Mouse (Mus musculus) kidney, adult 2 months (tissue): Measurements from ENCODE around the gene Tctn1. TPM values are rescaled to one million over a fixed set of nuclear protein-coding genes. Genes with fewer than 3 reads are reported as not detected.
"Not testable (repeated sequence)": the region's sequence is repeated elsewhere in the genome, so short reads cannot be mapped to it uniquely, and the experiment has no call there.

Experiments
- DNase-seq: peaks from one replicate; pipeline ENCODE4 v3.0.0; 2021
- H3K27ac ChIP-seq: fragments of 200-500 bp; 2 replicates; pipeline ENCODE4 v1.5.1; 2012; ENCODE audit warnings: low read depth, low read length, control low read depth, inconsistent platforms; ENCODE audit not compliant: insufficient read depth
- H3K27me3 ChIP-seq: fragments of 200-500 bp; replicated peaks from 2 replicates; pipeline ENCODE4 v1.6.1; 2012; ENCODE audit warnings: mild to moderate bottlenecking, moderate library complexity, low read length, inconsistent platforms; ENCODE audit not compliant: control insufficient read depth, insufficient read depth
- H3K36me3 ChIP-seq: fragments of 200-500 bp; 2 replicates; pipeline ENCODE4 v1.6.1; 2012; ENCODE audit warnings: mild to moderate bottlenecking, moderate library complexity, low read length, inconsistent platforms; ENCODE audit not compliant: control insufficient read depth, insufficient read depth
- H3K4me1 ChIP-seq: fragments of 200-500 bp; 2 replicates; pipeline ENCODE4 v1.6.1; 2011; ENCODE audit warnings: low read length; ENCODE audit not compliant: control insufficient read depth, insufficient read depth
- H3K4me3 ChIP-seq: fragments of 200-500 bp; 2 replicates; pipeline ENCODE4 v1.5.1; 2011; ENCODE audit warnings: mild to moderate bottlenecking, low read depth, low read length, control low read depth; ENCODE audit not compliant: insufficient read depth
- CTCF ChIP-seq: fragments of 200-500 bp; conservative IDR thresholded peaks from 2 replicates; pipeline ENCODE4 v1.5.1; 2011; ENCODE audit warnings: low read depth, mild to moderate bottlenecking, control low read depth, low read length, moderate library complexity, mixed read lengths; ENCODE audit not compliant: insufficient read depth, insufficient read length
- POLR2A ChIP-seq: fragments of 200-500 bp; IDR thresholded peaks from one replicate; pipeline ENCODE4 v1.6.1; 2011; ENCODE audit warnings: low read depth, low read length, control low read depth
- WGBS: fragments of 180-500 bp; shearing (Covaris S2); methylation state at CpG from one replicate; pipeline ENCODE4 v1.1.7; 2018; 5-methylcytosine and 5-hydroxymethylcytosine counted together
- polyA plus RNA-seq: library from polyadenylated mRNA; depleted of rRNA; stranded (reverse); fragments of >200 nt; gene quantifications from 2 replicates; pipeline ENCODE4 v1.2.3, GENCODE M21; 2012

Tctn1 gene
- polyA plus RNA-seq, 1 experiment: 18.2 TPM

DNA sequence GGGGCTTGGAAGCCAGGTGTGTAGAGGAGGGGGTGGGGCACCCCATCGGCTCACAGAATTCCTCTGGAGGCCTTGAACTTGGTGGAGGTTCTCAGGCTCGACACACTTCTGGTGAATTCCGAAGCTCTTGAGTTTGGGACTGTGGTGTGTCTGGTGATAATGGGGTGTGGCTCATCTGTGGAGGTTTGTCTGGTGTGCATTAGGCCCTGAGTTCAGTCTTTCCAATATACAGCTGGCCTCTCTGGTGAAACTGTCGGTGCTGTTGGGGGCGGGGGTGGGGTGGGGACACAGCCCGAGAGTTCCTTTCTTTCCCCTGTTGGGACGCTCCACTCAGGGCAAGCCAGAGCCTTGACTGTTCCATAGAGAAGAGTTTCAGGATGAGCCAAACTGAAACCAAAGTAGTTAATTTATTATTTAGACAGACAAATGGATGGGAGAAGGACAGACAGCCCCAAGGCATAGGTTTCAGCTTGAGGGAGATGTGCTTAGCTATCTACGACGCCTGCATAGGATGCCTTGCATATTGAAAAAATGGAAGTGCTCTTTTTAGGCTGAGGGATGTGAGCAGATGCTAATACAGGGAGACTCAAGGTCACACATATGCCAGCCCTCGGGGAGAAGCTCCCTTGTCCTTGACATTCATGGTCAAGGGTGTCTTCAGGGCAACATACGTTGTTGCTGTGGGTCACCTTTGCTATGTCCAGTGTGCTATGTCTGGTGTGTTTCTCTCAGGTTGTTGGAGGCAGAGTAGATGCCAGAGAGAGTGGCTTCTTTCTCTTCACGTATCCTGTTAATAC is 46.0 kb downstream of the Tctn1 start:
- Histone ChIP-seq H3K4me1 (peaks cover 13% of the 10 kb centered on the region), H3K36me3 (no peaks in the 10 kb centered on the region), H3K27me3 (no peaks in the 10 kb centered on the region), H3K27ac (no peak overlapping the region), H3K4me3 (no peak overlapping the region)
- DNase-seq: no peak
- no peak for TF ChIP-seq CTCF
- no peak for TF ChIP-seq POLR2A
- 90% methylated on average over 12 of the region's 12 CpGs for WGBS

DNA sequence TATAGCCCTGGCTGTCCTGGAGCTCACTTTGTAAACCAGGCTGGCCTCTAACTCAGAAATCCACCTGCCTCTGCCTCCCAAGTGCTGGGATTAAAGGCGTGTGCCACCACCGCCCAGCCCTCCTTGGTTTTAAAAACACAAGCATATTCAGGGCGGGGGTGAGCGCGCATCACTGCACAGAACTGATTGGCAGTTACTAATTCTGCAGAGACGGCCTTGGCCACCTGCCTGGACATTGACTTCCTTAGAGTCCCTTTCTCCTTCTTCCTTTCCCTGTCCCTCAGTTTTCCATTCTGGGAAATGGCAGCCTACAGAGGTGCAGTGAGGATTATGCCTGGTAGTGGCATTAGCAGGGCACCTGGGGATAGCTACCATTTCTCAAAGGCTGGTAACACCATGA is 46.6 kb downstream of the Tctn1 start:
- peak; percentile 35 for DNase-seq
- H3K4me3 ChIP-seq: no peak overlapping the region
- WGBS: 59% methylated on average over 6 of the region's 6 CpGs

DNA sequence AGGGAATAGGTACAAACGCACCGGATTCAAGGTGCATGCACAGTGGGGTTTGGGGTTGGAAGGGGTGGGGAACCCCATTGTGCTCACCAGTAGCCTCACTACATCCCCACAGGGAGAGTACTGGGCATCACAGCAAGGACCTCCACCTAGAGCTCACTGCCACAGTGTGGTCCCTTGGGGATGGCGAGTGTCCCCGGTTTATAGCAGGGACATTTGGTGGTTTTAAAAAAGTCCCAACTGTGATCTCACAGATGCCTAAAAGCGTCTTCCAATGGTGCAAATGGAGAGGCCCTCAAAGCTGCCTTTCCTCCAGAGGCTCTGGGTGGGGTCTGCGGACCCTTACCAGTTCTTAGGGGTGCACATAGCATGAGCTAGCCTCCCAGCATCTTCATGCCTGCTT is 50.4 kb downstream of the Tctn1 start:
- no peak for TF ChIP-seq CTCF
- TF ChIP-seq POLR2A: no peak
- H3K27ac ChIP-seq: no peak overlapping the region
- 93% methylated on average over 6 of the region's 6 CpGs for WGBS
- H3K4me1 ChIP-seq: no peaks in the 10 kb centered on the region
- no peaks in the 10 kb centered on the region for H3K36me3 ChIP-seq
- no peak overlapping the region for H3K4me3 ChIP-seq
- H3K27me3 ChIP-seq: no peaks in the 10 kb centered on the region
- no peak for DNase-seq

More for the DNA sequence above, 46.6 kb downstream of the Tctn1 start:
- Histone ChIP-seq H3K27ac (no peak overlapping the region), H3K4me1 (peaks cover 13% of the 10 kb centered on the region), H3K27me3 (no peaks in the 10 kb centered on the region), H3K36me3 (no peaks in the 10 kb centered on the region)
- no peak for TF ChIP-seq CTCF
- TF ChIP-seq POLR2A: no peak

DNA sequence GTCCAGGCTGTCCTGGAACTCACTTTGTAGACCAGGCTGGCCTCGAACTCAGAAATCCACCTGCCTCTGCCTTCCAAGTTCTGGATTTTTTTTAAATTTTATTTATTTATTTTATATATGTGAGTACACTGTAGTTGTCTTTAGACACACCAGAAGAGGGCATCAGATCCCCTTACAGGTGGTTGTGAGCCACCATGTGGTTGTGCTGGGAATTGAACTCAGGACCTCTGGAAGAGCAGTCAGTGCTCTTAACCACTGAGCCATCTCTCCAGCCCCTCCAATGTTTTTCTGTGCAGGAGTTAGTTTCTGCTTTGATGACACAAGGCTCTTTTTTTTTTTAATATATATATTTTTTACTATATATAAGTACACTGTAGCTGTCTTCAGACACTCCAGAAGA is 51.4 kb downstream of the Tctn1 start:
- not testable (repeated sequence) for H3K36me3 ChIP-seq, H3K27me3 ChIP-seq, DNase-seq, H3K4me3 ChIP-seq, H3K27ac ChIP-seq, H3K4me1 ChIP-seq
- 94% methylated on average over 1 of the region's 1 CpGs for WGBS

DNA sequence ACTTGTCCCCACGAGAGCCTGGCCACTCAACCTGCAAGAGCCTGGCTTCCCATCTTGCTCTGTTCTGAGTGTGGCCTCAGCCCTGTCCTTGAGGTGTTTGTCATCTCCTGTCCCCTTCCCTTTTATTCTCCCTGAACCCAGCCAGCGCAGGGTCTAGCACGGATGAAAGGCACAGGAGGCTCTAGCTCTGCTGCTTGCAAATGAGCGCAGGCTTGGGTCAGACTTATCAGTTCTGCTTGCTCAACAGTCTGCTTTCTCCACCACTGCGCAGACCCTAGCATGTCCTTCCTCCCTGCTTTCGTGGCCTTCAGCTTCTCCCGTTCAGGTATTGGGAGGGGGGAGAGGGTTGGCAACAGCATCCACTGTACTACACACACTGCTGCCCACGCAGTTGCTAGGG is 52.1 kb downstream of the Tctn1 start:
- no peaks in the 10 kb centered on the region for H3K36me3 ChIP-seq
- H3K27me3 ChIP-seq: no peaks in the 10 kb centered on the region
- TF ChIP-seq CTCF (no peak), POLR2A (no peak)
- 85% methylated on average over 8 of the region's 8 CpGs for WGBS
- no peak for DNase-seq
- H3K27ac ChIP-seq: no peak overlapping the region
- H3K4me3 ChIP-seq: no peak overlapping the region
- H3K4me1 ChIP-seq: no peaks in the 10 kb centered on the region

DNA sequence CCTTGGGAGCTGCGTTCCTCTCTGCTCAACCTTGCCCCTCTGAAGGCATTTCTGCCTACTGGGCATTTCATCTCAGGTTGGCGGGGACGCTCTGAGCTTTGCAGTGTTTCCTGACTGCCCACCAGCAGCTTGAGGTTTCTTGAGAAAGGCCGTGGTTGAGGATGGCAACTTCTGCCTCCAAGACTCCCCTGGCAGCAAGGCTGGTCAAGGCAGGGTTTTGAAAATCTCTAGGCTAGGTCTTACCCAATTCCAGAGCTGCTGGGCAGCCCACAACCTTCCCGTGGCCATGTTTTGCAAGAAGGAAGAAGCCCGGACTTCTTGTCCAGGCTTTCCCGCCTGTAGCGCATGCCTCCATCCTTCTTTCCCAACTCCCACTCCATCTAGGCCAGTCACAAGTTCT is 53.4 kb downstream of the Tctn1 start:
- no peak overlapping the region for H3K4me3 ChIP-seq
- 96% methylated on average over 8 of the region's 8 CpGs for WGBS
- no peak overlapping the region for H3K27ac ChIP-seq
- TF ChIP-seq CTCF: no peak
- TF ChIP-seq POLR2A: no peak
- H3K27me3 ChIP-seq: no peaks in the 10 kb centered on the region
- H3K4me1 ChIP-seq: no peaks in the 10 kb centered on the region
- H3K36me3 ChIP-seq: no peaks in the 10 kb centered on the region
- no peak for DNase-seq

DNA sequence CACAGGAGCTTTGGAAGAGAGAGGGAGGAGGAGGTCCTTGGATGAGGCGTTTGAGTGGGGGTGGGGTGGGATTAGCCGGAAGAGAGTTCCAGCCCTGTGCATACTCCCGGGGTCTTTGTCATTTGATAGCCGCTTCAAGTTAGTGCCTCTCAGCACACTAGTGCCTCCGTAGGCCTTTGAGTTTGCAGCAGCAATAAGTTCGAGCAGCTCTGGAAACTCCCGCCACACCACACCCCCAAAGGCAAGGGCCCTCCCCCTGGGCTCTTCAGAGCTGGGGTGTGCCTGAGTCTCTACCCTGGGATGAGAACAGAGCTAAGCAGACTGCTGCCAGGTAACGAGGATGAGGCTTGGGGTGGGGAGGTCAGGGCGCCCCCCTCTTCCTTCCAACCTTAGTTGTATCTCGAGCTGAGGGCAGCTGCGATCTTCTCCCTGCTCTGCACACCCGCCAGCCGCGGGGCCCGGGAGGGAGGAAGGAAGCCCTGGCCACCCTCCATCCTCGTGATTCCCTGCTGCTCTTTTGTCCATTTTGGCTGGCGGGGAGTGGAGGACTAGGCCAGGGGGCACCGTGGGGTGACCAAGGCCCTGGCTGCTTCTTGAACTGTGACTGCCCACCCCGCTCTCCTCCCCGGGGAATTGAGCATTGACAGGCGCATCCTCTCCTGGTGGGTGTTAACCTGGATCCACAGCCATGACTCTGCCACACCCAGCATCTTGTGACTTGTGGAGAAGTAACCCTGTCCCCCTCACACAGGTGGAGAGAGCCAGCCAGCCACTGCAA is 54.5 kb downstream of the Tctn1 start:
- WGBS: 18% methylated on average over 20 of the region's 21 CpGs
- Histone ChIP-seq H3K36me3 (no peaks in the 10 kb centered on the region), H3K27ac (peak overlapping the region; percentile 4; the same call in 1 of the 2 replicates), H3K4me1 (no peaks in the 10 kb centered on the region), H3K4me3 (peak overlapping the region; percentile 47), H3K27me3 (no peaks in the 10 kb centered on the region)
- TF ChIP-seq CTCF: no peak
- TF ChIP-seq POLR2A: no peak
- peak; percentile 73 for DNase-seq
